Mouse (Mus musculus) gastrocnemius, postnatal 25 days (tissue): ENCODE measurements at regions not wholly inside any gene's neighbourhood (a gene's known extent, or its start where the extent isn't known, plus 50 kb on each side); places are given as distances from the start of the nearest gene placed in this dataset.

Source experiments
- DNase-seq: peaks from one replicate; pipeline ENCODE4 v3.0.0; 2022

GRCm38 (mm10) chr4:91051913-91052312 is 348.7 kb downstream of the Elavl2 start:
- DNase-seq, result no peak

- no peak for DNase-seq
Observed at GRCm38 (mm10) chr4:91029462-91029861, 371.1 kb downstream of the Elavl2 start.

GRCm38 (mm10) chr4:91028013-91028626 is 372.5 kb downstream of the Elavl2 start:
- DNase-seq, result no peak

GRCm38 (mm10) chr4:90996388-90997092 is 404.0 kb downstream of the Elavl2 start:
- DNase-seq, result no peak

DNA sequence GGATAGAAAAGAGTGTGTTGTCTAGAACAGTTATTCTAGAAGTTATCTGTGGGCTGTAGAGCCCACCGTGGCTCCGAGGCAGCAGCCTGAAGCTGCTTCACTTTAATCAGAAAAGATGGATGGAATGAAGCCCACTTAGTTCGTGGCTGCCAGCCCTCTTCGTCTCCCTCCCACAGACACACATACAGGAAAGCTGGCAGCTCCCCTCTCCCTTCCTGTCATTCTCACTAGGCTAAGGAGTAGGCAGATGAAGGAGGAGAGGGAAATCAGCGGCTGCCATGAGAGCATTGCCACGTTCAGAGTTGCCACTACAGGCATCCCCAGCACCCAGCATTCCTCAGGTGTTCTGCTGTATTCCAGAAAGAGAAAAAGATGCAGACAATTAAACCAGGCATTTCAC is 435.9 kb downstream of the Elavl2 start:
- DNase-seq, result no peak

DNA sequence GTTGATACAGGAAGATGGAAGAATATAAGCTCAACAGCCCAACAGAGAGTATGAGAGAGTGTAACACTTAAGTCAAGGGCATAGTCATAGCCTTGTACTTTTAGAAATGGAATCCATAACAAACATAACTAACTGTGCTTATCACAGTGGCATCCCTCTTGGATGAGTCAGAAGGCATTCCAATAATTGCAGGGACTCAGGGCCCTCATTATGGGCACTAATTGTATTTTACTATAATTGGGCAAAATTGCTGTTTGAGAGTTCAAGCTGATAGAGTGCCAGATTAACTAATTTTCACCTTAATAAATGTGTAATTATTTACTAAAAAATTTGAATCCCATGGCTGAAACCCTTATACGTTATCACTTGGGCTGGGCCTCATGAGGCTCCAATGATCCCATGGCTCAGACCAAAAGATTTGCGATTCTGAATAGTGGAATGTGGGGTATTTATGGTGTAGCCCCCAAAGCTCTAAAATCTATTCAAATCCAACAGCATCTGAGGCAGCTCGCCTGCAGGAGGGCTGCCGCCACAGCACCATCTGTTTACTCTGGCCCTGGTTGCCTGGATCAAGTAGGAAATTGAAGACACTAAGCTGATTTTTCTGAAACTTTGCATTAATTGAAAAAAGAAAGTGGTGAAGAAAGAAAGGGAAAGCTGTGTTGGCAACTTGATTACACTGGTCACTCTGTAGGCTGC is 456.7 kb downstream of the Elavl2 start:
- no peak for DNase-seq

GRCm38 (mm10) chr4:90917312-90918107 is 483.1 kb downstream of the Elavl2 start:
- DNase-seq, result no peak

DNA sequence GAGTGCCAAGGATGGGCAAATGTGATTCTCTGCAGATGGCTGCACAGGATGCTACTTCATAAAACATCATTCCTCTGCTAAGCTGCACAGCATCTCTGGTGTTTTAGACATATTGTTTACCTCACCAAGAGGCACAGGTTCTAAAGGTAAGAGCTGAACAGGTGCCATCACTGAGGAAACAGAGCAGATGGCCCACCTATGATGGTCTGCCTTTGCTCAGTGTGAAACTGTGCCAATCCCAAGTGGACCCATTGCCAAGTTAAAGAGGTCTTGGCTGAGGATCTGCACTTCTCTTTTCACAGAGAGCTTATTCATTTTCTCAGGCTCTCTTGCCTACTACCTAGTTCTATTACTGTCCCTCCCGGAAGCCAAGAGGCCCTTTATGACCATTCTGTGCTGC is 494.3 kb downstream of the Elavl2 start:
- DNase-seq, result no peak

GRCm38 (mm10) chr4:90868209-90868608 is 532.4 kb downstream of the Elavl2 start:
- DNase-seq, result no peak

GRCm38 (mm10) chr4:90860854-90861253 is 539.7 kb downstream of the Elavl2 start:
- DNase-seq, result no peak

DNA sequence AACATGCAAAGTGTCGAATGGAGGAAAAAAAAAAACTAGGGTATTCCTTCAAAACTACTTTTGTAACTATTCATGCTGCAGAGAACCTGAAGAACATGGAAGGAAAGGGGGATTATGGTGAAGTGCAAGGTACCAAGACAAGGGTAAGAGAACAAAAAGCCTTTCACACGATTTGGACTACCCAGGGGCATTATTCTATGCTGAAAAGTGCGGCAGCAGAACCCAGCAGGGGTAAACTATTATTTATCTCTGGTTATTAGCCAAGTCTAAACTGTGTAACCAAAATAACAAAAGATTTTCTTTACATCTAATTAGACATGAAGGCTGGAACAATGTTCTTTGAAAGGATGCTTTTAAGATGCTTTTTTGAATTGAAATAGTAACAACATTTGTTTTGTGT is 560.8 kb downstream of the Elavl2 start:
- no peak for DNase-seq

- DNase-seq, result no peak
Observed at GRCm38 (mm10) chr4:90799078-90799477, 580.5 kb downstream of the Zfp352 start.

GRCm38 (mm10) chr4:90798637-90799036 is 580.0 kb downstream of the Zfp352 start:
- no peak for DNase-seq

DNA sequence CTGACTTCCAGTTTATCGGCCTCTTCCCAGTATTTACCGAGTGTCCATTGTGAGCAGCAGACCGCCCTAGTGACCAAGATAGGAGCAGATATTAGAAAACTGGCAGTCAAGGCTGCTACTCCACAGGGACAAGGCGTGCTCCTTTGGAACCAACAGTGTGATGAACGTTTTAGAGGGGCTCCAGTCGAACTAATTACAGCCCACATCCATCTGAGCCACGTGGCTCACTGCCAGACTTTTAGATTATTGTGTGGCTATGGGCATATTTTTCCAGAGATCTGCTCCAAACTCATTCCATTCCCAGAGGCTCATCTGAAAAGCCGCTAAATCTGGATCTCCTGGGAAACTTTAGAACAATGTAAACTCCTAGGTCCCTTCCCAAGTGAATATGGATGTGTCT is 578.9 kb downstream of the Zfp352 start:
- DNase-seq, result no peak
